Mouse (Mus musculus) liver, embryonic 15.5 days (tissue): ENCODE data around the gene Gatd1. TPM values are rescaled to one million over a fixed set of nuclear protein-coding genes. Genes with fewer than 3 reads are reported as not detected.

Experiments
- ATAC-seq: fragments of 200-750 bp; cut with Nextera tagmentation; 2 replicates; pipeline ENCODE4 v1.8.0; 2017; ENCODE audit warnings: moderate number of reproducible peaks, mild to moderate bottlenecking, moderate library complexity; ENCODE audit not compliant: insufficient read depth
- H3K27ac ChIP-seq: fragments of 300-500 bp; sonication (generic); replicated peaks from 2 replicates; pipeline ENCODE4 v1.5.1; 2015; ENCODE audit warnings: mild to moderate bottlenecking, inconsistent platforms
- H3K27me3 ChIP-seq: fragments of 300-500 bp; sonication (generic); 2 replicates; pipeline ENCODE4 v1.6.1; 2015; ENCODE audit warnings: mild to moderate bottlenecking, inconsistent platforms
- H3K36me3 ChIP-seq: fragments of 300-500 bp; sonication (generic); replicated peaks from 2 replicates; pipeline ENCODE4 v1.6.1; 2015; ENCODE audit warnings: moderate library complexity, mild to moderate bottlenecking, inconsistent platforms
- H3K4me1 ChIP-seq: fragments of 300-500 bp; sonication (generic); replicated peaks from 2 replicates; pipeline ENCODE4 v1.6.1; 2015; ENCODE audit warnings: inconsistent platforms
- H3K4me2 ChIP-seq: fragments of 300-500 bp; sonication (generic); 2 replicates; pipeline ENCODE4 v1.6.1; 2015; ENCODE audit warnings: moderate library complexity, mild to moderate bottlenecking, inconsistent platforms
- H3K4me3 ChIP-seq: fragments of 300-500 bp; sonication (generic); replicated peaks from 2 replicates; pipeline ENCODE4 v1.5.1; 2015; ENCODE audit warnings: mild to moderate bottlenecking, inconsistent platforms
- H3K9ac ChIP-seq: fragments of 300-500 bp; sonication (generic); 2 replicates; pipeline ENCODE4 v1.6.1; 2015; ENCODE audit warnings: moderate library complexity, mild to moderate bottlenecking, inconsistent platforms
- H3K9me3 ChIP-seq: fragments of 300-500 bp; sonication (generic); replicated peaks from 2 replicates; pipeline ENCODE4 v1.6.1; 2016; ENCODE audit warnings: inconsistent platforms
- WGBS: fragments of 180-500 bp; shearing (Covaris S2); methylation state at CpG from one replicate; pipeline ENCODE4 v1.1.7; 2015; ENCODE audit warnings: mixed read lengths; ENCODE audit not compliant: insufficient replicate concordance; 5-methylcytosine and 5-hydroxymethylcytosine counted together
- polyA plus RNA-seq: library from polyadenylated mRNA; unstranded; fragments of >200 nt; fragmentation: Nextera tagmentation; extraction: Ambion mirVana; gene quantifications from 2 replicates; pipeline ENCODE4 v1.2.1, GENCODE M21; 2015

Gatd1 gene
- polyA plus RNA-seq = 15.0 and 15.7 TPM in 2 replicates

DNA sequence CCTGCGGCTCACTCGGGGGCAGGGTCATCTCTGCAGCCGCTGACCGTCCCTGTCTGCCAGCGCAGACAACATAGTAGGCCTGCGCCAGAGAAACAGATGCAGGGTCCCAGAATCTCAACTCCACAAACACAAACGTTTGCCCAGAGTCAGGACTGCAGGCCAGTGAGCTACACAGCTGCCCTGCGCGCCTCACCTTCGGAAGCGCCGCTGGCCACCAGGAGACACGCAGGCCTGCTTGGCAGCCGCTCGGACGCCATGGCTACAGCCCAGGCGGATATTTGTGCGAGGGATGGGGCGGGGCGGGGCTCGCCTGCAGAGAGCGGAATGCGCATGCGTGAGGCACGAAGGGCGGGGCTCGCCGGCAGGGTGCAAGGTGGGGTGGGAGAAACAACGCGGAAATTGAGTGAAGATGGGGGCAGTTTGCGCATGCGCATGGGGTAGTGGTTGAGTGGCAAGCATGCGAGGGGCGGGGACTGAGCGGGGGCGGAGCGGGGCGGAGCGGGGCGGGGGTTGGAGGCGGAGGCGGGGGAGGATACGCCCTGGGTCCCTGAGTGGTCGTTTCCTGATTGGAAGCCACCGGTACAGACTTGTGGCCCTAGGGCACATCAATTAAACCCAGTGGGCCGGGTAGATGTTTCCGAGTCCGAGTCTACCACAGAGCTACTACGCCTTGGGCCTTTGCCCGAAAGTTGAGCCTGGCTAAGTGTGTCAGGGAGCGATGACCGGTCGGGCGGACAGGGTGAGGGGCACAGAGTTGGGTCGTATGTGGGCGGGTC is at the start of gene Gatd1:
TSS of gene Gatd1 (minus strand) at position 328 of the 776 bp plus-strand sequence.
- Histone ChIP-seq H3K4me3 (peak within 1 kb of the TSS; percentile 70), H3K27me3 (peaks cover 4% of the 10 kb centered on the region), H3K9me3 (no peaks in the 10 kb centered on the region), H3K9ac (peak within 1 kb of the TSS; percentile 78), H3K4me2 (peak within 1 kb of the TSS; percentile 97), H3K4me1 (peaks cover 40% of the 10 kb centered on the region), H3K36me3 (peaks cover 20% of the 10 kb centered on the region), H3K27ac (peak within 1 kb of the TSS; percentile 80)
- peak; percentile 93 for ATAC-seq
- WGBS = under 1% methylated on average over 56 of the region's 56 CpGs

DNA sequence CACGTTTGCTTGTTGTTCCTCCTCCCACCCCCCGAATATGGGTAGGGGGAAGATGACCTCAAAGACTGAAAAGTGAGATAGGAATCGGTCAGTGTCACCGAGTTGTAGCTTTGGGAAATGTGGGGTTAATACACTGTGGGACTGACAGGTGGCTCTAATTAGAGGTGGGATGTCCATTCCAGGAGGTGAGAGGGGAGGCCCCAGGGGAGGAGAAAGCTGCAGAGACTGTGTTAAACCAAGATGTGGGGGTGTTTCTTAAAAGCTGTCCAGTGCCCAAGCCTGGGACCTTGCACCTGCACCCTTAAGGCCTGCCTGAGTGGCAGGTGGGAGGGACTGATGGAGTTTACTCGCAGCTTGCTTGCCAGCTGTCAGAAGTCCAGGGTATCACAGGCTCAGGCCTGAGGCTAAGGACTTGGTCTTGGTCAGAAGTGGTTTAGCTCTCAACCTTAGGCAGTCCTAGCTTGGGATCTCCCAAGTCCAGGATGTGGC is 48.4 kb upstream of the Gatd1 start:
- Histone ChIP-seq H3K9ac (no peak overlapping the region; the same call in 1 of the 2 replicates), H3K27ac (0 out of 2 replicates have a peak overlapping the region, but pooled peaks have one; percentile 6), H3K36me3 (peaks cover 12% of the 10 kb centered on the region; the same call in 1 of the 2 replicates), H3K4me2 (peak overlapping the region; percentile 66), H3K9me3 (no peaks in the 10 kb centered on the region), H3K4me3 (peak overlapping the region; percentile 50), H3K4me1 (peaks cover 51% of the 10 kb centered on the region), H3K27me3 (peaks cover 84% of the 10 kb centered on the region)
- WGBS = 16% methylated on average over 5 of the region's 5 CpGs
- ATAC-seq = no peak

DNA sequence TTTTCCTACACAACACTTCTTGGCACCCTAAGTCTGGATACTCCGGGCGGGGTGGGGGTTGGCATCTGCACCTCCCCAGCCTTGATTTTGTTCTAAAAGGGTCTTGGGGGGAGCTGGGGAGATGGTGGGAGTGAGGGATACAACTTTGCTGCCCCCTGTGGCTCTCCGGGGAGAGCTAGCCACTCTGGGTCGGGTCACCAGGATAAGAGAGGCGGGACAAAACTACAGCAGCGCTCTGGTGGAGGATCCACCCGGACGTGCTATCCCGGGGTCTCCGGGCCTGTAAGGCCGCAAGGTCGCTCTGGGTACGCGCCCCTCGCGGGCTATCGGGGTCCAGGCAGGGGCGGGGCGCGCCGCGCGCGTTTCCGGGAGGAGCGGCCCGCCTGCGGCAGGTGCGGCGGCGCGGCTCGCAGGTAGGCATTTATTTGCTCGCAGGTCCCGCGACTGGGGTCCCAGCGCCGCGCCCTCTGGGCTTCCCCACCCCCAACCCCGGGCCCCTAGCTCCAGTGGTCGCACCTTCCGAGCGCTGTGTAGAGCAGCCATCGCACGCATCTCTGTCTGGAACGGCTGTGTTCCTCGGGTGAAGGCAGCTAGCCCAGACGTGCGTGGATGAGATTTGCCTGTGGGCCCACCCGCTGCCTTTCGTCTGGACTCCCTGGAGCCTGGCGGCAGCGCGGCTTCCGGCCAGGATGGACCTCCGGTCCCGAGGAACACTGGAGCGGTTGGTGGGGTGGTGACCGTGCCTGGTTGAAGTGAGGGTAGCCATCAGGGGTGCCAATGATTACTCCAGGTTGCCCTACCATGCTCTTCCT is 47.8 kb upstream of the Gatd1 start:
- H3K27me3 ChIP-seq = peaks cover 81% of the 10 kb centered on the region
- H3K4me3 ChIP-seq = peak overlapping the region; percentile 50
- ATAC-seq = no peak
- no peak overlapping the region for H3K27ac ChIP-seq
- H3K36me3 ChIP-seq = peaks cover 12% of the 10 kb centered on the region; the same call in 1 of the 2 replicates
- H3K4me2 ChIP-seq = peak overlapping the region; percentile 66
- 3% methylated on average over 54 of the region's 59 CpGs for WGBS
- H3K4me1 ChIP-seq = peaks cover 49% of the 10 kb centered on the region
- peak overlapping the region; percentile 40; the same call in 1 of the 2 replicates for H3K9ac ChIP-seq
- no peaks in the 10 kb centered on the region for H3K9me3 ChIP-seq

DNA sequence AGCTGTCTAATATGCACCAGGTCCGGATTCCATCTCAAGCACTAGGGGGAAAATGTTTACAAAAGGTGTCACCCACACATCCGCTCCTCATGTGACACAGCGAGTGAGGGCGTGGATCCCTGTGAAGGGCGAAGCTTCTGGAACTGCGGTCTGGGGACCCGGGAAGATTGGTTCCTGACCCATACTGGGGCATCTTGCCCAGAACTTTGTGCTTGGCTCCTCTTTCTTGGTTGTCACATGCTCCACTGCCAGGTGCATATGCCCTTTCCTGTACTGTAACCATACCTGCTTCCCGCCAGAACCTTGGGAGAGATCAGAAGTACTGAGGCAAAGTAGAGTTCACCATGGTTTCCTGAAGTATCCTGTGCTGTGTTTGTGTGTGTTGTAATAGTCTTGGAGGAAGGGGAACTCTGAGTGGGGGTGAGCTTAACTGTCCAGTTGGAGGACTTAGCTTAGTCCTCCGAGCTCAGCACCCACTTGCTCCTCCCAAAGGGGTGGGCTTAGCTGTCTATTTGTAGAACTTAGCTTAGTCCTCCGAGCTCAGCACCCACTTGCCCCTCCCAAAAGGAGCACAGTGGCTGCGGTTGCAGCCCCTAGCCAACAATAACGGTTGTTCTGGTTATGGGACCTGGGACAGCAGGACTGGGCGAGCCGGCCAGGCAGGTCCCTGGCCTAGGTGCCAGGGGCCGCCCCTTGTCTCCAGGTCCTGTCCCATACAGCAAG is 46.6 kb upstream of the Gatd1 start, which contains the start of gene Cracr2b:
TSS of gene Cracr2b (plus strand) at position 704 of the 723 bp plus-strand sequence.
- Histone ChIP-seq H3K9ac (peak within 1 kb of the TSS; percentile 40; the same call in 1 of the 2 replicates), H3K4me2 (peak within 1 kb of the TSS; percentile 66), H3K36me3 (peaks cover 12% of the 10 kb centered on the region; the same call in 1 of the 2 replicates), H3K4me3 (peak within 1 kb of the TSS; percentile 50), H3K9me3 (no peaks in the 10 kb centered on the region), H3K4me1 (peaks cover 51% of the 10 kb centered on the region), H3K27ac (0 out of 2 replicates have a peak within 1 kb of the TSS, but pooled peaks have one; percentile 38), H3K27me3 (peaks cover 69% of the 10 kb centered on the region)
- 54% methylated on average over 15 of the region's 15 CpGs for WGBS
- ATAC-seq = no peak

DNA sequence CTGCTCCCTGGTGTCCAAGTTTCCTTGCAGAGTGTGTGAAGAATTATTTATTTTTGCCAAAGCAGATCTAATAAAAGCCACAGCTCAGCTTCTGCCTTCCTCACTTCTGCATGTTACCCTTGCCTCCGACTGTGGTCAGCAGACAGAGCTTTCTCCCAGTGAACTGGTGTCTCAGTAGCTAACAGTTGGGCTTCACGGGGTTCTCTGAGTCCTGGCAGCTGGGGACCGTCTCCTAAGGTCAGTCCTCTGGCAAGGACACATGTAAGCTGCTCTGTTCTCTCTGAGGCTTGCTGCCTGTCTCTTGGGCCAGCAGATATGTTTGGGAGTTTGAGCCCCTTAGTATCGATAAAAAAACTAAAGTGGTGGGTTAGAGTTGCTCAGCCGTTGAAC is 46.1 kb upstream of the Gatd1 start:
- Histone ChIP-seq H3K36me3 (peaks cover 12% of the 10 kb centered on the region; the same call in 1 of the 2 replicates), H3K4me3 (no peak overlapping the region), H3K4me1 (peaks cover 50% of the 10 kb centered on the region), H3K9me3 (no peaks in the 10 kb centered on the region), H3K27ac (no peak overlapping the region), H3K9ac (no peak overlapping the region), H3K27me3 (peaks cover 63% of the 10 kb centered on the region), H3K4me2 (no peak overlapping the region)
- WGBS = 59% methylated on average over 5 of the region's 5 CpGs
- ATAC-seq = no peak

DNA sequence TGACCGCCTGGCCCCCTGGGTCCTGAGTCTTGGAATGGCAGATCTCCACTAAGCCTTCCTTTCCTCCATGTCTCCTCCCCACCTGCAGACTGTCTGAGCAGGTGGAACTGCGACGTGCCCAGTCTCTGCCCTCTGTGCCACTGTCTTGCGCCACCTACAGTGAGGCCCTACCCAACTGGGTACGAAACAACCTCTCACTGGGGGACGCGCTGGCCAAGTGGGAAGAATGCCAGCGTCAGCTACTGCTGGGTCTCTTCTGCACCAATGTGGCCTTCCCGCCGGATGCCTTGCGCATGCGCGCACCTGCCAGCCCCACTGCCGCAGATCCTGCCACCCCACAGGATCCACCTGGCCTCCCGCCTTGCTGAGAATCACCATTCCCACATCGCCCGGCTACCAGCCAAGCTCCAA is 45.4 kb upstream of the Gatd1 start:
- H3K4me2 ChIP-seq = no peak overlapping the region
- no peak overlapping the region for H3K4me3 ChIP-seq
- H3K9me3 ChIP-seq = no peaks in the 10 kb centered on the region
- H3K4me1 ChIP-seq = peaks cover 50% of the 10 kb centered on the region
- H3K36me3 ChIP-seq = peaks cover 12% of the 10 kb centered on the region; the same call in 1 of the 2 replicates
- H3K27me3 ChIP-seq = peaks cover 57% of the 10 kb centered on the region
- 84% methylated on average over 17 of the region's 17 CpGs for WGBS
- ATAC-seq = no peak
- H3K27ac ChIP-seq = no peak overlapping the region
- H3K9ac ChIP-seq = no peak overlapping the region

DNA sequence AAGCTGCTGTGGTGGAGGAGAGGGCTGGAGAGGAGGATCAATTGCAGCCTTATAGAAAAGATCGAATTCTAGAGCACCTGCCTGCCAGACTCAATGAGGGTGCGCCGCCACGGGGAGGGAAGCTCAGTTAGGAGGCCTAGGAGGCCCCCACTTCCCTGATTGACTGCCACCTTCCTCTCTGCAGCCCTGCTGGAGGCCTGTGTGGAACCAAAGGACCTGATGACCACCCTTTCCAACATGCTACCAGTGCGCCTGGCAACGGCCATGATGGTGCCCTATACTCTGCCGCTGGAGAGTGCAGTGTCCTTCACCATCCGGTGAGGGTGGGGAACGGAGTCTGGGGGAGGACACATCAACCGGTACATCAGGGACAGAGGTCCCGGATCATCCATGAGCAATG is 44.7 kb upstream of the Gatd1 start:
- WGBS = 88% methylated on average over 11 of the region's 11 CpGs
- H3K4me3 ChIP-seq = no peak overlapping the region
- no peaks in the 10 kb centered on the region for H3K9me3 ChIP-seq
- H3K27ac ChIP-seq = no peak overlapping the region
- H3K36me3 ChIP-seq = peaks cover 12% of the 10 kb centered on the region; the same call in 1 of the 2 replicates
- H3K4me1 ChIP-seq = peaks cover 52% of the 10 kb centered on the region
- ATAC-seq = no peak
- no peak overlapping the region for H3K9ac ChIP-seq
- no peak overlapping the region for H3K4me2 ChIP-seq
- peaks cover 50% of the 10 kb centered on the region for H3K27me3 ChIP-seq

DNA sequence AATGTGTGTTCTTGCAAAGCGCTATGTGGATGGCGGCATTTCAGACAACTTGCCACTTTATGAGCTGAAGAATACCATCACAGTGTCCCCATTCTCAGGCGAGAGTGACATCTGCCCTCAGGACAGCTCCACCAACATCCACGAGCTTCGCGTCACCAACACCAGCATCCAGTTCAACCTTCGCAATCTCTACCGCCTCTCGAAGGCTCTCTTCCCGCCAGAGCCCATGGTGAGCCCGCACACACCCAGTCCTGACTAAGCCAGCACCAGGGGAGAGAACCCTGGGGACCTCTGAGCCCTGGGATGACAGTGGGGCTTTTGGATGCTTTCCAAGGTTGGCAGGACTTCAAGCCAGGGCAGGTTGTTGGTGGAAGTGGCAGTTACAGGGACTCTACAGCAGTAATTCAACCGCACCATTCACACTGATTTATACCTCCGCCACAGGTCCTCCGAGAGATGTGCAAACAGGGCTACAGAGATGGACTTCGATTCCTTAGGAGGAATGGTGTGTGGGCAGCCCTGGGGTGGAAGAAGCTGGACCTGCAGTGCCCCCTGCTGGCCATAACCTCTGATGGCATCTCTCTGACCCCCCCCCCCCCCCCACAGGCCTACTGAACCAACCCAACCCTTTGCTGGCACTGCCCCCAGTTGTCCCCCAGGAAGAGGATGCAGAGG is 44.2 kb upstream of the Gatd1 start:
- Histone ChIP-seq H3K4me2 (no peak overlapping the region), H3K9ac (no peak overlapping the region), H3K36me3 (peaks cover 12% of the 10 kb centered on the region; the same call in 1 of the 2 replicates), H3K4me3 (no peak overlapping the region), H3K27me3 (peaks cover 45% of the 10 kb centered on the region), H3K9me3 (no peaks in the 10 kb centered on the region), H3K27ac (no peak overlapping the region), H3K4me1 (peaks cover 55% of the 10 kb centered on the region)
- WGBS = 77% methylated on average over 15 of the region's 15 CpGs
- no peak for ATAC-seq

DNA sequence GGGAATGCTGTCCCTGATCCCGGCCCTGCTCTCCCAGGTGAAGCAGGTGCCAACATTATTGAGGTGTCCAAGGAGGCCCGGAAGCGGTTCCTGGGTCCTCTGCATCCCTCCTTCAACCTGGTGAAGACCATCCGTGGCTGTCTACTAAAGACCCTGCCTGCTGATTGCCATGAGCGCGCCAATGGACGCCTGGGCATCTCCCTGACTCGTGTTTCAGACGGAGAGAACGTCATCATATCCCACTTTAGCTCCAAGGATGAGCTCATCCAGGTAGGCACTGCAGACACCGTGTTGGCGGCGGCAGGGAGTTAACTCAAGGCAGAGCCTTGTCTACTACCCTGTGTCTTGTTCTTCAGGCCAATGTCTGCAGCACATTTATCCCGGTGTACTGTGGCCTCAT is 43.3 kb upstream of the Gatd1 start:
- H3K27me3 ChIP-seq = peaks cover 36% of the 10 kb centered on the region
- no peak overlapping the region for H3K9ac ChIP-seq
- H3K4me3 ChIP-seq = no peak overlapping the region
- H3K27ac ChIP-seq = no peak overlapping the region
- ATAC-seq = no peak
- 82% methylated on average over 14 of the region's 14 CpGs for WGBS
- H3K4me2 ChIP-seq = no peak overlapping the region
- H3K9me3 ChIP-seq = no peaks in the 10 kb centered on the region
- H3K36me3 ChIP-seq = peaks cover 13% of the 10 kb centered on the region
- H3K4me1 ChIP-seq = peaks cover 54% of the 10 kb centered on the region

DNA sequence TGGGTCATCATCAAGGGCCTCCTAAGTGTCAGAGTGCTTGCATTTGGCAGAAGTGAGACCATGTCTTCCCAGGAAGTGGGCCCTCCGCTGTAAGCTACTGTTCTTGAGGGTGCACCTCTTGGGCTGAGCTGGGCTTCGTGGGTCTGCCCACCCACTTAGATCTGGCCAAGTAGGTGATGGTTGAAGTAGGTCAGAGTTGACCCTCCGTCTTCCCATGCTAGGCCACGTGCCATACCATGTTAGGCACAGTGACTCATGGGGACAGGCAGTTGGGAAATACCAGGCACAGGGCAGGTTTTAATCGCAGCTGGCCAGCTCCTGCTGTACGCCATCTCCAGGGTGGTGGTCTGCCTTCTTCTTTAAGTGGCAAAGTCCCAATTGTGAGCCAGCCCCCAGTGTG is 42.8 kb upstream of the Gatd1 start:
- no peak for ATAC-seq
- WGBS = 75% methylated on average over 6 of the region's 6 CpGs
- H3K4me2 ChIP-seq = peak overlapping the region; percentile 99
- peaks cover 18% of the 10 kb centered on the region for H3K36me3 ChIP-seq
- no peak overlapping the region for H3K9ac ChIP-seq
- peaks cover 31% of the 10 kb centered on the region for H3K27me3 ChIP-seq
- H3K27ac ChIP-seq = no peak overlapping the region
- H3K4me3 ChIP-seq = peak overlapping the region; percentile 78; the same call in 1 of the 2 replicates
- H3K9me3 ChIP-seq = no peaks in the 10 kb centered on the region
- peaks cover 55% of the 10 kb centered on the region for H3K4me1 ChIP-seq
